Mouse (Mus musculus) small intestine, adult 2 months (tissue): ENCODE measurements around the gene Sae1.
A peak's percentile ranks its signal among the peaks of the same experiment; 100 is the strongest.

Source experiments
- CTCF ChIP-seq: fragments of 200-500 bp; IDR thresholded peaks from 2 replicates; pipeline ENCODE4 v1.5.1; 2012; ENCODE audit warnings: low read depth, mild to moderate bottlenecking, control low read depth, inconsistent platforms, low read length, moderate library complexity, mixed read lengths; ENCODE audit not compliant: insufficient replicate concordance, insufficient read length; ENCODE audit errors: extremely low read depth
- POLR2A ChIP-seq: fragments of 200-500 bp; IDR thresholded peaks from 2 replicates; pipeline ENCODE4 v1.6.1; 2012; ENCODE audit warnings: low read depth, mild to moderate bottlenecking, control low read depth, inconsistent platforms, low read length, moderate library complexity

GRCm38 (mm10) chr7:16426129-16426729 lies 38.6 kb upstream of the Sae1 start:
- TF ChIP-seq CTCF = peak; percentile 95
- no peak for TF ChIP-seq POLR2A
